Mouse (Mus musculus) adrenal gland, postnatal 14 days (tissue): Measurements from ENCODE around the gene Reg4. TPM values are rescaled to one million over a fixed set of nuclear protein-coding genes. Genes with fewer than 3 reads are reported as not detected.
A peak's percentile ranks its signal among the peaks of the same experiment; 100 is the strongest.

Source experiments
- DNase-seq: peaks from one replicate; pipeline ENCODE4 v3.0.0; 2021; ENCODE audit warnings: mixed read lengths
- long read RNA-seq, 2 experiments: library from polyadenylated mRNA; stranded (forward); transcript quantifications; one replicate each; pipeline ENCODE4 v2.0.0; 2021
- total RNA-seq: library from RNA; stranded (reverse); gene quantifications from 2 replicates; pipeline ENCODE4 v1.2.3, GENCODE M21; 2021

The Reg4 gene
- not detected in 2 replicates for total RNA-seq
- long read RNA-seq, experiment 1, result 0 reads
- long read RNA-seq, experiment 2, result 0 reads

- DNase-seq, result no peak
Measured at GRCm38 (mm10) chr3:98221856-98222255, at the start of gene Reg4. Reg4 (plus strand) TSS chr3:98222156.

- DNase-seq, result peak; percentile 61
Measured at GRCm38 (mm10) chr3:98178340-98178739, 43.6 kb upstream of the Reg4 start.

- DNase-seq, result peak; percentile 26
Measured at GRCm38 (mm10) chr3:98180805-98181204, 41.2 kb upstream of the Reg4 start.

GRCm38 (mm10) chr3:98185163-98185714, 36.7 kb upstream of the Reg4 start:
- no peak for DNase-seq

GRCm38 (mm10) chr3:98187777-98188176, 34.2 kb upstream of the Reg4 start:
- no peak for DNase-seq

GRCm38 (mm10) chr3:98197711-98198532, 24.0 kb upstream of the Reg4 start:
- no peak for DNase-seq

GRCm38 (mm10) chr3:98199747-98200146, 22.2 kb upstream of the Reg4 start:
- no peak for DNase-seq

- no peak for DNase-seq
Measured at GRCm38 (mm10) chr3:98203282-98203681, 18.7 kb upstream of the Reg4 start.

GRCm38 (mm10) chr3:98206977-98207376, 15.0 kb upstream of the Reg4 start:
- no peak for DNase-seq

- no peak for DNase-seq
Measured at GRCm38 (mm10) chr3:98209161-98209560, 12.8 kb upstream of the Reg4 start.

GRCm38 (mm10) chr3:98210860-98211259, 11.1 kb upstream of the Reg4 start:
- no peak for DNase-seq

- no peak for DNase-seq
Measured at GRCm38 (mm10) chr3:98211301-98212081, 10.5 kb upstream of the Reg4 start.

GRCm38 (mm10) chr3:98216296-98216695, 5.7 kb upstream of the Reg4 start:
- no peak for DNase-seq

GRCm38 (mm10) chr3:98223263-98223662, 1.3 kb downstream of the Reg4 start:
- DNase-seq, result no peak

GRCm38 (mm10) chr3:98223783-98224580, 2.0 kb downstream of the Reg4 start:
- DNase-seq, result peak; percentile 75

GRCm38 (mm10) chr3:98224975-98225374, 3.0 kb downstream of the Reg4 start:
- no peak for DNase-seq

- DNase-seq, result no peak
Measured at GRCm38 (mm10) chr3:98225746-98226145, 3.8 kb downstream of the Reg4 start.

GRCm38 (mm10) chr3:98226988-98227610, 5.1 kb downstream of the Reg4 start:
- DNase-seq, result peak; percentile 86

GRCm38 (mm10) chr3:98227763-98228162, 5.8 kb downstream of the Reg4 start:
- DNase-seq, result no peak

- DNase-seq, result no peak
Measured at GRCm38 (mm10) chr3:98229943-98230342, 8.0 kb downstream of the Reg4 start.

- DNase-seq, result no peak
Measured at GRCm38 (mm10) chr3:98233504-98233903, 11.5 kb downstream of the Reg4 start.

GRCm38 (mm10) chr3:98236266-98236665, 14.3 kb downstream of the Reg4 start:
- no peak for DNase-seq
